Mouse (Mus musculus): Measurements from ENCODE around the gene Smarcd1. TPM values are rescaled to one million over a fixed set of nuclear protein-coding genes. Genes with fewer than 3 reads are reported as not detected.
A peak's percentile ranks its signal among the peaks of the same experiment; 100 is the strongest.

Smarcd1 gene
- polyA plus RNA-seq, 1 experiment, result 18.9 TPM

GRCm38 (mm10) chr15:99664600-99665451 is 37.1 kb upstream of the Smarcd1 start:
- Histone ChIP-seq H3K79me2 (ENCODE audit: control insufficient read depth, insufficient read depth) (no peaks in the 10 kb centered on the region), H3ac (ENCODE audit: control insufficient read depth, insufficient read length) (peak overlapping the region; percentile 27), H3K36me3 (ENCODE audit: control insufficient read depth, insufficient read depth) (no peaks in the 10 kb centered on the region), H3K4me2 (ENCODE audit: low read depth) (peak overlapping the region; percentile 96), H3K27me3 (ENCODE audit: control insufficient read depth, insufficient read depth, insufficient read length) (peaks cover 2% of the 10 kb centered on the region), H3K4me3 (peak overlapping the region; percentile 21)
- TF ChIP-seq TCF3 (IDR thresholded peaks at IDR 0.05; ENCODE audit: insufficient read length, low read depth) (no peak), REST (IDR thresholded peaks at IDR 0.05; ENCODE audit: insufficient read depth, insufficient read length) (no peak), SRF (IDR thresholded peaks at IDR 0.05; ENCODE audit: control insufficient read depth, insufficient read length, low read depth) (no peak), TCF12 (IDR thresholded peaks at IDR 0.05; ENCODE audit: insufficient read depth, poor library complexity, severe bottlenecking) (no peak), E2F4 (IDR thresholded peaks at IDR 0.05; ENCODE audit: insufficient read depth) (no peak), MAX (IDR thresholded peaks at IDR 0.05; ENCODE audit: low read depth) (no peak), MYOG (IDR thresholded peaks at IDR 0.05; ENCODE audit: control insufficient read depth in 1 of 3, insufficient read depth in 1 of 3, insufficient read length in 2 of 3, low read depth in 2 of 3) (peak in 1 of 3 experiments; percentile 41), MYOD1 (IDR thresholded peaks at IDR 0.05; ENCODE audit: control insufficient read depth in 1 of 3, insufficient read length in 2 of 3, low read depth in 2 of 3) (no peak), CEBPB (IDR thresholded peaks at IDR 0.05; ENCODE audit: insufficient read depth, poor library complexity, severe bottlenecking) (peak; percentile 88), POLR2AphosphoS2 (IDR thresholded peaks at IDR 0.05; ENCODE audit: insufficient read length, low read depth) (no peak), POLR2A (IDR thresholded peaks at IDR 0.05; ENCODE audit: insufficient read length, low read depth) (no peak), USF1 (IDR thresholded peaks at IDR 0.05; ENCODE audit: low read depth) (no peak)

GRCm38 (mm10) chr15:99667544-99667943 is 34.4 kb upstream of the Smarcd1 start:
- peaks cover 29% of the 10 kb centered on the region for H3K27me3 ChIP-seq (ENCODE audit: control insufficient read depth, insufficient read depth, insufficient read length)
- H3K4me3 ChIP-seq, result no peak overlapping the region
- no peaks in the 10 kb centered on the region for H3K36me3 ChIP-seq (ENCODE audit: control insufficient read depth, insufficient read depth)
- H3K4me2 ChIP-seq (ENCODE audit: low read depth), result no peak overlapping the region
- no peaks in the 10 kb centered on the region for H3K79me2 ChIP-seq (ENCODE audit: control insufficient read depth, insufficient read depth)
- TF ChIP-seq MYOD1 (IDR thresholded peaks at IDR 0.05; ENCODE audit: control insufficient read depth in 1 of 3, insufficient read length in 2 of 3, low read depth in 2 of 3), result no peak
- no peak for TF ChIP-seq TCF3 (IDR thresholded peaks at IDR 0.05; ENCODE audit: insufficient read length, low read depth)
- no peak for TF ChIP-seq POLR2AphosphoS2 (IDR thresholded peaks at IDR 0.05; ENCODE audit: insufficient read length, low read depth)
- TF ChIP-seq MAX (IDR thresholded peaks at IDR 0.05; ENCODE audit: low read depth), result no peak
- no peak for TF ChIP-seq POLR2A (IDR thresholded peaks at IDR 0.05; ENCODE audit: insufficient read length, low read depth)
- TF ChIP-seq TCF12 (IDR thresholded peaks at IDR 0.05; ENCODE audit: insufficient read depth, poor library complexity, severe bottlenecking), result no peak
- TF ChIP-seq MYOG (IDR thresholded peaks at IDR 0.05; ENCODE audit: control insufficient read depth in 1 of 3, insufficient read depth in 1 of 3, insufficient read length in 2 of 3, low read depth in 2 of 3), result no peak
- TF ChIP-seq USF1 (IDR thresholded peaks at IDR 0.05; ENCODE audit: low read depth), result no peak
- TF ChIP-seq E2F4 (IDR thresholded peaks at IDR 0.05; ENCODE audit: insufficient read depth), result no peak
- no peak for TF ChIP-seq SRF (IDR thresholded peaks at IDR 0.05; ENCODE audit: control insufficient read depth, insufficient read length, low read depth)
- TF ChIP-seq REST (IDR thresholded peaks at IDR 0.05; ENCODE audit: insufficient read depth, insufficient read length), result no peak
- no peak overlapping the region for H3ac ChIP-seq (ENCODE audit: control insufficient read depth, insufficient read length)

GRCm38 (mm10) chr15:99668881-99669280 is 33.0 kb upstream of the Smarcd1 start:
- H3ac ChIP-seq (ENCODE audit: control insufficient read depth, insufficient read length), result no peak overlapping the region
- peak; percentile 89 for TF ChIP-seq REST (IDR thresholded peaks at IDR 0.05; ENCODE audit: insufficient read depth, insufficient read length)
- TF ChIP-seq MYOG (IDR thresholded peaks at IDR 0.05; ENCODE audit: control insufficient read depth in 1 of 3, insufficient read depth in 1 of 3, insufficient read length in 2 of 3, low read depth in 2 of 3), result no peak
- H3K36me3 ChIP-seq (ENCODE audit: control insufficient read depth, insufficient read depth), result no peaks in the 10 kb centered on the region
- peaks cover 41% of the 10 kb centered on the region for H3K27me3 ChIP-seq (ENCODE audit: control insufficient read depth, insufficient read depth, insufficient read length)
- H3K4me2 ChIP-seq (ENCODE audit: low read depth), result no peak overlapping the region
- no peaks in the 10 kb centered on the region for H3K79me2 ChIP-seq (ENCODE audit: control insufficient read depth, insufficient read depth)
- no peak overlapping the region for H3K4me3 ChIP-seq

- H3K36me3 ChIP-seq (ENCODE audit: control insufficient read depth, insufficient read depth), result no peaks in the 10 kb centered on the region
- no peak overlapping the region for H3K4me3 ChIP-seq
- H3K27me3 ChIP-seq (ENCODE audit: control insufficient read depth, insufficient read depth, insufficient read length), result peaks cover 44% of the 10 kb centered on the region
- no peak overlapping the region for H3ac ChIP-seq (ENCODE audit: control insufficient read depth, insufficient read length)
- no peaks in the 10 kb centered on the region for H3K79me2 ChIP-seq (ENCODE audit: control insufficient read depth, insufficient read depth)
- no peak for TF ChIP-seq POLR2AphosphoS2 (IDR thresholded peaks at IDR 0.05; ENCODE audit: insufficient read length, low read depth)
- no peak for TF ChIP-seq CEBPB (IDR thresholded peaks at IDR 0.05; ENCODE audit: insufficient read depth, poor library complexity, severe bottlenecking)
- no peak for TF ChIP-seq MAX (IDR thresholded peaks at IDR 0.05; ENCODE audit: low read depth)
- no peak for TF ChIP-seq MYOG (IDR thresholded peaks at IDR 0.05; ENCODE audit: control insufficient read depth in 1 of 3, insufficient read depth in 1 of 3, insufficient read length in 2 of 3, low read depth in 2 of 3)
- no peak for TF ChIP-seq REST (IDR thresholded peaks at IDR 0.05; ENCODE audit: insufficient read depth, insufficient read length)
- no peak for TF ChIP-seq USF1 (IDR thresholded peaks at IDR 0.05; ENCODE audit: low read depth)
- no peak for TF ChIP-seq SRF (IDR thresholded peaks at IDR 0.05; ENCODE audit: control insufficient read depth, insufficient read length, low read depth)
- TF ChIP-seq MYOD1 (IDR thresholded peaks at IDR 0.05; ENCODE audit: control insufficient read depth in 1 of 3, insufficient read length in 2 of 3, low read depth in 2 of 3), result no peak
- no peak for TF ChIP-seq TCF12 (IDR thresholded peaks at IDR 0.05; ENCODE audit: insufficient read depth, poor library complexity, severe bottlenecking)
- no peak for TF ChIP-seq TCF3 (IDR thresholded peaks at IDR 0.05; ENCODE audit: insufficient read length, low read depth)
- TF ChIP-seq E2F4 (IDR thresholded peaks at IDR 0.05; ENCODE audit: insufficient read depth), result no peak
- no peak for TF ChIP-seq POLR2A (IDR thresholded peaks at IDR 0.05; ENCODE audit: insufficient read length, low read depth)
- H3K4me2 ChIP-seq (ENCODE audit: low read depth), result no peak overlapping the region
Measured at GRCm38 (mm10) chr15:99669392-99669791, 32.5 kb upstream of the Smarcd1 start.
